Mouse (Mus musculus) forebrain, embryonic 14.5 days (tissue): ENCODE measurements around the gene Camkk2. TPM values are rescaled to one million over a fixed set of nuclear protein-coding genes. Genes with fewer than 3 reads are reported as not detected.

Experiments used
- ATAC-seq: fragments of 200-750 bp; cut with Nextera tagmentation; 2 replicates; pipeline ENCODE4 v1.8.0; 2017; ENCODE audit warnings: mild to moderate bottlenecking, moderate library complexity
- DNase-seq: peaks from one replicate; pipeline ENCODE4 v3.0.0-alpha.2; 2015; ENCODE audit warnings: low spot score
- H3K27ac ChIP-seq: fragments of 300-500 bp; sonication (generic); 2 replicates; pipeline ENCODE4 v1.5.1; 2014; ENCODE audit warnings: low read depth, mild to moderate bottlenecking, control low read depth, low read length, moderate library complexity
- H3K27me3 ChIP-seq: fragments of 300-500 bp; sonication (generic); replicated peaks from 2 replicates; pipeline ENCODE4 v1.6.1; 2014; ENCODE audit warnings: low read length, control low read depth, mixed read lengths; ENCODE audit not compliant: control insufficient read depth, insufficient read depth
- H3K36me3 ChIP-seq: fragments of 300-500 bp; sonication (generic); 2 replicates; pipeline ENCODE4 v1.6.1; 2014; ENCODE audit warnings: low read length, control low read depth; ENCODE audit not compliant: control insufficient read depth, insufficient read depth
- H3K4me1 ChIP-seq: fragments of 300-500 bp; sonication (generic); 2 replicates; pipeline ENCODE4 v1.6.1; 2014; ENCODE audit warnings: antibody characterized with exemption, low read length, control low read depth; ENCODE audit not compliant: control insufficient read depth, insufficient read depth
- H3K4me2 ChIP-seq: fragments of 300-500 bp; sonication (generic); 2 replicates; pipeline ENCODE4 v1.6.1; 2014; ENCODE audit warnings: mild to moderate bottlenecking, control low read depth, low read length
- H3K4me3 ChIP-seq: fragments of 300-500 bp; sonication (generic); 2 replicates; pipeline ENCODE4 v1.5.1; 2014; ENCODE audit warnings: low read depth, low read length, control low read depth
- H3K9ac ChIP-seq: fragments of 300-500 bp; sonication (generic); 2 replicates; pipeline ENCODE4 v1.6.1; 2014; ENCODE audit warnings: mild to moderate bottlenecking, low read length, control low read depth, moderate library complexity
- H3K9me3 ChIP-seq: fragments of 300-500 bp; sonication (generic); replicated peaks from 2 replicates; pipeline ENCODE4 v1.6.1; 2016; ENCODE audit warnings: low read length, control low read depth, mixed read lengths; ENCODE audit not compliant: control insufficient read depth
- WGBS: fragments of 180-500 bp; shearing (Covaris S2); extraction: QIAGEN DNeasy Blood & Tissue Kit; methylation state at CpG from one replicate; pipeline ENCODE4 v1.1.7; 2014; 5-methylcytosine and 5-hydroxymethylcytosine counted together
- polyA plus RNA-seq: library from polyadenylated mRNA; unstranded; fragments of >200 nt; fragmentation: Nextera tagmentation; extraction: Ambion mirVana; gene quantifications from 2 replicates; pipeline ENCODE4 v1.2.1, GENCODE M21; 2014

Gene Camkk2
- polyA plus RNA-seq, 1 experiment from 2014 or later: 32.6 TPM

GRCm38 (mm10) chr5:122702156-122702555 is 77.1 kb downstream of the Camkk2 start:
- whole genome bisulfite sequencing: 75% methylated on average over 6 of the region's 6 CpGs
- H3K9ac ChIP-seq: no peak overlapping the region
- ATAC-seq: no peak

DNA sequence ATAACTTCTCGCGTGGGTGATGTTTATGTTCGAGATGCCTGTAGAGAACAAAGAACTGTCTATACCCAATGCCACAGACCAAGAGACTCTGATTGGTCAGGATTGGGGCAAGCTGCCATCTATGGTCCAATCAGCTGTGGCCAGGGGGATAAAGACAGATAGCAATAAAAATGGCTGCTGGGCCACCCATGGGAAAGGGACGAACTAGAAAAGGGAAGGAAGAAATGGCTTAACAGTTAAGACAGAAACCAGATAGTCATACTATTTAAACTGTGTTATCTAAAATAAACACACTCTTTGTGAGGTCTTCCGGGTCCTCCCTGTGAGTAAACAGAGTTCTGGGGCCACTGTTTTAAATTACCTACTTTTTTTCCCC is 78.4 kb downstream of the Camkk2 start:
- Histone ChIP-seq H3K9me3 (no peaks in the 10 kb centered on the region), H3K4me3 (no peak overlapping the region), H3K9ac (no peak overlapping the region), H3K36me3 (no peaks in the 10 kb centered on the region), H3K4me1 (no peaks in the 10 kb centered on the region), H3K27ac (no peak overlapping the region), H3K27me3 (no peaks in the 10 kb centered on the region), H3K4me2 (no peak overlapping the region)
- 74% methylated on average over 5 of the region's 5 CpGs for WGBS
- no peak for DNase-seq
- ATAC-seq: no peak

More at GRCm38 (mm10) chr5:122702156-122702555, 77.1 kb downstream of the Camkk2 start:
- H3K27ac ChIP-seq: no peak overlapping the region
- no peaks in the 10 kb centered on the region for H3K27me3 ChIP-seq
- no peak for DNase-seq
- no peaks in the 10 kb centered on the region for H3K9me3 ChIP-seq
- H3K4me2 ChIP-seq: no peak overlapping the region
- no peak overlapping the region for H3K4me3 ChIP-seq
- no peaks in the 10 kb centered on the region for H3K36me3 ChIP-seq
- peaks cover 6% of the 10 kb centered on the region; the same call in 1 of the 2 replicates for H3K4me1 ChIP-seq

DNA sequence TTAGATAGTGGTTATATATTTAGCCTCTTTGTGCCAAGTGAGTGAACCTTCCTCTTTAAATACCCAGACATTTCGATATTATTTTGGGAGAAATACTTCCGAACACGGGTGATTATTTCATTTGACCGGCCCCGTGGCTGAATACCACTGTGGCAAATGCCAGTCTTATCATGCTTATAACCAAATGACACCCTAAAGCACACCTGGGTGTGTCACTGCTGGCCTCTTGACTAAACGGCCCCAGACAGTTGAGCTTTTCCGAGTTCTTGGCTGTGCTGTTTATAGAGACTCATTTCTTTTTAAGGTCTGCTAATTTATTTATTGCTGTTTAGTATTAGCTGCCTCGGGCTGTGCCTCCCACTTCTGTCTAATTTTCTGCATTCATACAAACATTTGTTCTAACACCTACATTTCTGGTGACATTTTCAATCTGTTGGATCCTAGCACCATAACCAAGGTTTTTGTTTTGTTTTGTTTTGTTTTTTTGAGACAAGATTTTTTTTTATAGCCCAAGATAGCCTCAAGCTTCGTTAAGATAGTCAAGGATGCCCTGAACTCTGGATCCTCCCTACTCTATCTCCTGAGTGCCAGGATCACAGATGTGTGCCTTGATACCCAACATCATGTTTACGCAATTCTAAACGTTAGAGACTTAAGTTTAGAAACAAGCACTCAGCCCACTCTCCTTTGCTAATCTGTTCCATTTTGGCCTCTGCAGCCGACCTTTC is 78.9 kb downstream of the Camkk2 start:
- DNase-seq: no peak
- 87% methylated on average over 12 of the region's 12 CpGs for WGBS
- Histone ChIP-seq H3K4me3 (no peak overlapping the region), H3K27ac (no peak overlapping the region), H3K27me3 (no peaks in the 10 kb centered on the region), H3K4me1 (no peaks in the 10 kb centered on the region), H3K4me2 (no peak overlapping the region), H3K9ac (no peak overlapping the region), H3K9me3 (no peaks in the 10 kb centered on the region), H3K36me3 (no peaks in the 10 kb centered on the region)
- no peak for ATAC-seq

- WGBS: 85% methylated on average over 9 of the region's 9 CpGs
- no peak overlapping the region for H3K4me2 ChIP-seq
- H3K4me1 ChIP-seq: no peaks in the 10 kb centered on the region
- H3K27me3 ChIP-seq: no peaks in the 10 kb centered on the region
- H3K9me3 ChIP-seq: no peaks in the 10 kb centered on the region
- H3K4me3 ChIP-seq: no peak overlapping the region
- H3K36me3 ChIP-seq: no peaks in the 10 kb centered on the region
- no peak for DNase-seq
- H3K27ac ChIP-seq: no peak overlapping the region
- no peak for ATAC-seq
- no peak overlapping the region for H3K9ac ChIP-seq
Measured at GRCm38 (mm10) chr5:122698701-122699060, 80.5 kb downstream of the Camkk2 start.

DNA sequence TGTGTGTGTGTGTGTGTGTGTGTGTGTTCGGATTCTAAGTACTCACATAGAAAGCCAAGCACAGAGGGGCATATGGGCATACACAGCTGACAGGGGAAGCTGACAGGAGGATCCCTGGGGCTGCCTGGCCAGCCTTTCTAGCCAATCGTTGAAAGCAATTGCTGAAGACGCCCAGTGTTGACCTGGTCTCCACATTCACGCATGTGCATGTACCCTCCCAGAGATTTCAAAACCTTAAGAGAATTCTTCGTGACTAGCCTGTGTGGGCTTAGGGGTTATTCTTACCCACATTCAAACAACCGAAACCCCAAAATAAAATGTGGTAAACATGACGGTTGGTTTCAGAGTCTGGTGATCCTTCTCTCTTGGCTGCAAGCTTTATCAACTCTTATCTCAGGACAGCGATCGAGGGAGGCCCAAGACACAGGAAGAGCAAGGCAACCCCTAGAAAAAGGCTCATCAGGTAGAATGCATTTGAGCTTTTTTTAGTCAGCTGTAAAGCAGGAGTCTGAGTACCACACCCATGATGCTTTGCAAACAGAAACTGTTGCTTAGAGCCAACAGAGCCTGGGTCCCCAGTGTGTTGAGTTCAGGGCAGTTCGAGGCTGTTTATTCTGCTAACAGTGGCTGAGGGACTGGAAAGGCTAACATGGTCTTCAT is 81.0 kb downstream of the Camkk2 start:
- Histone ChIP-seq H3K4me2 (no peak overlapping the region), H3K27me3 (no peaks in the 10 kb centered on the region), H3K4me3 (no peak overlapping the region), H3K9ac (no peak overlapping the region), H3K4me1 (0 out of 2 replicates have a peak, but pooled peaks cover 5% of the 10 kb centered on the region), H3K9me3 (no peaks in the 10 kb centered on the region), H3K36me3 (no peaks in the 10 kb centered on the region), H3K27ac (no peak overlapping the region)
- ATAC-seq: no peak
- no peak for DNase-seq
- 86% methylated on average over 10 of the region's 10 CpGs for WGBS

DNA sequence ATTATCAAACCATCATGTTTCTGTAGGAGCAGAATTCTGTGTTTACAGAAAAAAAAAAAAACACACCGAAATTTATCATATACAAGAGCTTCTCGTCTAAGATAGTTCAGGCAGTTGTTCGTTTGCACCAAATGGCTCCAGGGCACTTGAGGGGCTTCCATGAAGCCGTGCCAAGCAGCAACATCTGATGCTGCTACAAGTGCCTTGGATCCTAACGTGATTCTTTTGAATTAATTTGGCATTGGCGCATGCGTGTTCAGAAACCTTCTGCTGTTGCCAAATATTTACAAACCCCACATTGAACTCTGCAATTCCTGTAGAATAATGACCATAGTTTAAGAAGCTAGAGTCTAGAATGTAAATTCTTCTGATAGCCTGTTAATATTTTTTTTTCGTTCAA is 83.7 kb downstream of the Camkk2 start:
- H3K9me3 ChIP-seq: no peaks in the 10 kb centered on the region
- ATAC-seq (no peak), DNase-seq (peak; percentile 93)
- no peaks in the 10 kb centered on the region for H3K36me3 ChIP-seq
- H3K27me3 ChIP-seq: no peaks in the 10 kb centered on the region
- 0 out of 2 replicates have a peak, but pooled peaks cover 5% of the 10 kb centered on the region for H3K4me1 ChIP-seq
- no peak overlapping the region for H3K4me3 ChIP-seq
- WGBS: 42% methylated on average over 8 of the region's 8 CpGs
- no peak overlapping the region for H3K9ac ChIP-seq
- H3K27ac ChIP-seq: no peak overlapping the region
- no peak overlapping the region for H3K4me2 ChIP-seq

- H3K4me1 ChIP-seq: 0 out of 2 replicates have a peak, but pooled peaks cover 5% of the 10 kb centered on the region
- H3K27ac ChIP-seq: peak overlapping the region; percentile 48; the same call in 1 of the 2 replicates
- H3K4me2 ChIP-seq: no peak overlapping the region
- no peaks in the 10 kb centered on the region for H3K9me3 ChIP-seq
- ATAC-seq (peak; percentile 52), DNase-seq (peak; percentile 70)
- H3K36me3 ChIP-seq: no peaks in the 10 kb centered on the region
- H3K27me3 ChIP-seq: no peaks in the 10 kb centered on the region
- H3K4me3 ChIP-seq: no peak overlapping the region
- H3K9ac ChIP-seq: no peak overlapping the region
- WGBS: 23% methylated on average over 13 of the region's 13 CpGs
Measured at GRCm38 (mm10) chr5:122693431-122694207, 85.6 kb downstream of the Camkk2 start.

- H3K4me2 ChIP-seq: no peak overlapping the region
- H3K9me3 ChIP-seq: no peaks in the 10 kb centered on the region
- H3K9ac ChIP-seq: no peak overlapping the region
- no peaks in the 10 kb centered on the region for H3K27me3 ChIP-seq
- H3K4me1 ChIP-seq: 0 out of 2 replicates have a peak, but pooled peaks cover 5% of the 10 kb centered on the region
- H3K4me3 ChIP-seq: no peak overlapping the region
- no peaks in the 10 kb centered on the region for H3K36me3 ChIP-seq
- DNase-seq: no peak
- WGBS: 44% methylated on average over 6 of the region's 6 CpGs
- no peak for ATAC-seq
- no peak overlapping the region for H3K27ac ChIP-seq
Measured at GRCm38 (mm10) chr5:122690486-122690885, 88.7 kb downstream of the Camkk2 start.
